Mouse (Mus musculus) CH12.LX (cell line): ENCODE measurements around the gene Ndufs4. TPM values are rescaled to one million over a fixed set of nuclear protein-coding genes. Genes with fewer than 3 reads are reported as not detected.

Experiments
- DNase-seq: peaks from one replicate; pipeline ENCODE4 v3.0.0-alpha.2; 2013; ENCODE audit errors: extremely low read depth
- H3K27ac ChIP-seq: 2 replicates; pipeline ENCODE4 v1.5.1; 2012; ENCODE audit warnings: low read depth, mild to moderate bottlenecking, control low read depth, moderate library complexity; ENCODE audit not compliant: insufficient read depth
- H3K27me3 ChIP-seq: replicated peaks from 2 replicates; pipeline ENCODE3; 2012; ENCODE audit warnings: inconsistent platforms
- H3K36me3 ChIP-seq, 2 experiments: replicated peaks in 1 of 2; 2 replicates each; pipeline versions ENCODE3 to v1.6.1; 2012; ENCODE audit warnings: inconsistent platforms in 1 of 2, low read length in 1 of 2, mild to moderate bottlenecking in 1 of 2, mixed read lengths in 1 of 2, moderate library complexity in 1 of 2; ENCODE audit not compliant: control insufficient read depth in 1 of 2, insufficient read depth in 1 of 2
- H3K4me1 ChIP-seq, 2 experiments: 2 replicates each; pipeline ENCODE4 v1.6.1; 2012; ENCODE audit warnings: inconsistent platforms in 1 of 2, moderate library complexity in 1 of 2; ENCODE audit not compliant: insufficient read depth in 2 of 2, control insufficient read depth in 1 of 2
- H3K4me2 ChIP-seq: 2 replicates; pipeline ENCODE4 v1.6.1; 2012; ENCODE audit warnings: low read depth, mild to moderate bottlenecking, control low read depth; ENCODE audit not compliant: poor library complexity, insufficient read depth, severe bottlenecking
- H3K4me3 ChIP-seq, 3 experiments: fragments of 150-350 bp in 1 of 3; sonication (generic) in 1 of 3; replicated peaks in 1 of 3; 2 replicates each; pipeline versions ENCODE3 to v1.5.1; 2011 to 2012; ENCODE audit warnings: low read depth in 2 of 3, low read length in 2 of 3, mild to moderate bottlenecking in 2 of 3, moderate library complexity in 2 of 3, control low read depth in 1 of 3, improper control_type of control experiment in 1 of 3, inconsistent platforms in 1 of 3, mixed read lengths in 1 of 3; ENCODE audit not compliant: poor library complexity in 1 of 3
- H3K79me2 ChIP-seq: replicated peaks from 2 replicates; pipeline ENCODE4 v1.6.1; 2012; ENCODE audit warnings: mild to moderate bottlenecking, moderate library complexity; ENCODE audit not compliant: control insufficient read depth, poor library complexity, insufficient read depth, severe bottlenecking; ENCODE audit errors: extremely low read depth
- H3K9ac ChIP-seq: 2 replicates; pipeline ENCODE4 v1.6.1; 2012; ENCODE audit warnings: low read depth, mild to moderate bottlenecking, control low read depth, moderate library complexity; ENCODE audit not compliant: insufficient read depth
- H3K9me3 ChIP-seq: replicated peaks from 2 replicates; pipeline ENCODE3; 2012; ENCODE audit warnings: low read length, inconsistent platforms, mixed read lengths
- CTCF ChIP-seq, 2 experiments: IDR thresholded peaks in 1 of 2; conservative IDR thresholded peaks in 1 of 2; 2 replicates each; pipeline ENCODE4 v1.5.1; 2011 to 2012; ENCODE audit warnings: low read depth in 2 of 2, low read length in 2 of 2, improper control_type of control experiment in 1 of 2, inconsistent platforms in 1 of 2, mild to moderate bottlenecking in 1 of 2, moderate library complexity in 1 of 2
- E2F4 ChIP-seq: IDR thresholded peaks from 2 replicates; pipeline ENCODE4 v1.6.1; 2011; ENCODE audit warnings: low read depth, low read length, improper control_type of control experiment; ENCODE audit not compliant: insufficient replicate concordance
- ETS1 ChIP-seq: conservative IDR thresholded peaks from 2 replicates; pipeline ENCODE4 v1.6.1; 2012; ENCODE audit warnings: low read depth, mild to moderate bottlenecking, inconsistent platforms, low read length, improper control_type of control experiment, moderate library complexity
- HCFC1 ChIP-seq: IDR thresholded peaks from 2 replicates; pipeline ENCODE4 v1.6.1; 2012; ENCODE audit warnings: low read depth, mild to moderate bottlenecking, inconsistent platforms, low read length, improper control_type of control experiment
- IRF4 ChIP-seq: IDR thresholded peaks from 2 replicates; pipeline ENCODE4 v1.6.1; 2014; ENCODE audit warnings: low read depth, mild to moderate bottlenecking, inconsistent platforms, low read length, improper control_type of control experiment
- JUND ChIP-seq: conservative IDR thresholded peaks from 2 replicates; pipeline ENCODE4 v1.6.1; 2011; ENCODE audit warnings: low read depth, low read length, improper control_type of control experiment
- KAT2A ChIP-seq: IDR thresholded peaks from 2 replicates; pipeline ENCODE4 v1.6.1; 2012; ENCODE audit warnings: low read length, improper control_type of control experiment, inconsistent platforms; ENCODE audit not compliant: insufficient replicate concordance
- MAX ChIP-seq: IDR thresholded peaks from 2 replicates; pipeline ENCODE4 v1.6.1; 2011; ENCODE audit warnings: low read length, improper control_type of control experiment
- NELFE ChIP-seq: IDR thresholded peaks from 2 replicates; pipeline ENCODE4 v1.6.1; 2011; ENCODE audit warnings: low read depth, low read length, improper control_type of control experiment
- NRF1 ChIP-seq: IDR thresholded peaks from 2 replicates; pipeline ENCODE4 v1.6.1; 2014; ENCODE audit warnings: low read depth, mild to moderate bottlenecking, inconsistent platforms, low read length, improper control_type of control experiment, moderate library complexity
- POLR2A ChIP-seq: IDR thresholded peaks from 2 replicates; pipeline ENCODE4 v1.6.1; 2011; ENCODE audit warnings: low read depth, mild to moderate bottlenecking, improper control_type of control experiment, low read length
- POLR2AphosphoS2 ChIP-seq: IDR thresholded peaks from 2 replicates; pipeline ENCODE4 v1.6.1; 2011; ENCODE audit warnings: low read depth, low read length, improper control_type of control experiment
- RAD21 ChIP-seq: IDR thresholded peaks from 2 replicates; pipeline ENCODE4 v1.6.1; 2011; ENCODE audit warnings: low read depth, mild to moderate bottlenecking, low read length, improper control_type of control experiment, moderate library complexity
- SIN3A ChIP-seq: IDR thresholded peaks from 2 replicates; pipeline ENCODE4 v1.6.1; 2012; ENCODE audit warnings: low read length, improper control_type of control experiment, inconsistent platforms
- SMC3 ChIP-seq: IDR thresholded peaks from 2 replicates; pipeline ENCODE4 v1.6.1; 2011; ENCODE audit warnings: low read depth, low read length, improper control_type of control experiment
- UBTF ChIP-seq: IDR thresholded peaks from 2 replicates; pipeline ENCODE4 v1.6.1; 2012; ENCODE audit warnings: low read depth, mild to moderate bottlenecking, inconsistent platforms, low read length, improper control_type of control experiment, moderate library complexity
- USF1 ChIP-seq: IDR thresholded peaks from 2 replicates; pipeline ENCODE4 v1.6.1; 2014; ENCODE audit warnings: low read depth, mild to moderate bottlenecking, inconsistent platforms, low read length, improper control_type of control experiment
- USF2 ChIP-seq: conservative IDR thresholded peaks from 2 replicates; pipeline ENCODE4 v1.6.1; 2011; ENCODE audit warnings: low read depth, low read length, improper control_type of control experiment
- ZKSCAN1 ChIP-seq: IDR thresholded peaks from 2 replicates; pipeline ENCODE4 v1.6.1; 2012; ENCODE audit warnings: low read depth, inconsistent platforms, low read length, improper control_type of control experiment, borderline replicate concordance
- dilution Hi-C: fragments of 300-500 bp; cut with MboI; formaldehyde crosslinking; loops from 2 replicates; pipeline ENCODE4 v1.14.3; 2020; ENCODE audit warnings: low sequenced_read_pairs; ENCODE audit not compliant: extremely low pct_unique_long_range_greater_than_20kb, extremely low pct_ligation_motif_present
- in situ Hi-C: fragments of 300-500 bp; cut with MboI; formaldehyde crosslinking; loops from 3 replicates; pipeline ENCODE4 v1.14.3; 2019; ENCODE audit warnings: low sequenced_read_pairs, low pct_ligation_motif_present, low pct_unique_long_range_greater_than_20kb, mixed read lengths
- polyA plus RNA-seq: library from polyadenylated mRNA; unstranded; fragments of >175 nt; gene quantifications from 2 replicates; pipeline ENCODE4 v1.2.1, GENCODE M21; 2012; ENCODE audit warnings: low read depth; ENCODE audit not compliant: insufficient read length
- total RNA-seq, 2 experiments: library from RNA; depleted of rRNA; stranded (reverse); fragments of 300-350 nt in 1 of 2; fragments of >200 nt in 1 of 2; gene quantifications; 2 replicates each; pipeline ENCODE4 v1.2.3; 2012 to 2014

The Ndufs4 gene
- total and polyA plus RNA-seq, 3 experiments, result 108 to 218 (median 120) TPM

DNA sequence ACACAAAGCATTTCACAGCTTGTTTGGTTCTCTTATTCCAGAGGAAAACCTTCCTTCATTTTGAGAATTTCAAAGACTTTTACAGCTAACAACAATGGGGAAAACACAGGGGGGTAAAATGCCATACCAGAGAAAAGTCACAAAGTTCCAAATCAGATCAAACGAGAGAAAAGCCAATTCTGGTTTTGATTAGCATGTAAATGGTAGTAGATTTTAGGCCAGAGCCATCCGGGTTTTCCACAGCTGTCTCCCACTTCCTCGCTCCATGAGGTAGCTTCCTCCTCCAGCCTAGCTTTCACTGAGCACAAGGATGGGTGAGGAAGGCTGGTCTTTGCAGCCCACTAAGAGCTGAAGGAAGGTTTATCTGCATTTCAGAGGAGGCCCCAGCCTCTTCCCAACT lies 90.3 kb downstream of the Ndufs4 start:
- no peak for DNase-seq

DNA sequence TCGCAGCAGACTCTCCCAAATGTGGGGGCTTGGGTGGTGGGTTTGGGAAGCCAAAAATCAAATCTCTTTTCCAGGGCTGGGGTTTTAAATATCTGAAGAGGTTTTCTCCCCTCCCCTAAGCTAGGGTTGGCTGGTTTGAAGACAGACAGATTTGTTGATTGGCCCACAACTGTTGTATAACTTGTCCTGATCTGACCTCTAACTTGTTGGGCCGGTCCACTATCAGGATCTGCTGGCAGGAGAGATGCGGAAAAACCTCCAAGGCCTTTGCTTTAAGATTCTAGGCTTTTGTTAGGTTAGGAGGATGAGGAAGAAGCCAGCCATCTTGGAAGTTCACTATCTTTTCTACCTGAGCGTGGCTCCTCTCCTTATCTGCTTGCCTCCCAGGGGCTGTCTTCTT lies 91.5 kb downstream of the Ndufs4 start:
- Histone ChIP-seq H3K4me1 (peaks cover 0 to 8% of the 10 kb centered on the region in 2 experiments; a peak in 1 of 4 replicates), H3K79me2 (no peaks in the 10 kb centered on the region), H3K36me3 (peaks cover 3 to 30% of the 10 kb centered on the region in 2 experiments), H3K9ac (no peak overlapping the region), H3K4me2 (no peak overlapping the region), H3K4me3 (no peak overlapping the region), H3K27ac (no peak overlapping the region), H3K27me3 (no peaks in the 10 kb centered on the region), H3K9me3 (no peaks in the 10 kb centered on the region)
- dilution Hi-C loops, result no loop called here
- DNase-seq, result no peak
- no peak for TF ChIP-seq USF1
- TF ChIP-seq POLR2A, result no peak
- TF ChIP-seq MAX, result no peak
- TF ChIP-seq USF2, result no peak
- no peak for TF ChIP-seq IRF4
- no peak for TF ChIP-seq NELFE
- no peak for TF ChIP-seq POLR2AphosphoS2
- TF ChIP-seq SMC3, result no peak
- TF ChIP-seq CTCF (conservative IDR thresholded peaks at IDR 0.05 in 1 of 2, IDR thresholded peaks at IDR 0.05 in 1 of 2; ENCODE audit: low read depth in 2 of 2, low read length in 2 of 2), result no peak
- no peak for TF ChIP-seq RAD21
- TF ChIP-seq ZKSCAN1, result no peak
- no peak for TF ChIP-seq SIN3A
- no peak for TF ChIP-seq ETS1
- TF ChIP-seq UBTF, result no peak
- TF ChIP-seq E2F4, result no peak
- TF ChIP-seq JUND, result no peak
- no peak for TF ChIP-seq KAT2A
- in situ Hi-C loops, result no loop called here

More for the DNA sequence above, 90.3 kb downstream of the Ndufs4 start:
- no peak overlapping the region for H3K9ac ChIP-seq
- peaks cover 3 to 31% of the 10 kb centered on the region in 2 experiments for H3K36me3 ChIP-seq
- no peak overlapping the region for H3K4me2 ChIP-seq
- no peaks in the 10 kb centered on the region for H3K79me2 ChIP-seq
- dilution Hi-C loops (no loop called here), in situ Hi-C loops (no loop called here)
- peaks cover 0 to 8% of the 10 kb centered on the region in 2 experiments; a peak in 1 of 4 replicates for H3K4me1 ChIP-seq
- no peak overlapping the region for H3K4me3 ChIP-seq
- no peak overlapping the region for H3K27ac ChIP-seq
- H3K27me3 ChIP-seq, result no peaks in the 10 kb centered on the region
- no peaks in the 10 kb centered on the region for H3K9me3 ChIP-seq
- no peak for TF ChIP-seq ZKSCAN1
- TF ChIP-seq HCFC1, result no peak
- TF ChIP-seq SIN3A, result no peak
- TF ChIP-seq NRF1, result no peak
